Mouse (Mus musculus) c-Kit-positive CD71-positive TER-119-negative erythroid progenitor cells, embryonic 14.5 days (primary cell): ENCODE measurements around the gene Ptk6.
"Not testable (repeated sequence)": the region's sequence is repeated elsewhere in the genome, so short reads cannot be mapped to it uniquely, and the experiment has no call there.

ENCODE experiments used
- DNase-seq: peaks from one replicate; pipeline ENCODE4 v3.0.0-alpha.2; 2013; ENCODE audit warnings: low read depth

The Ptk6 gene

GRCm38 (mm10) chr2:181219538-181220216 lies 17.1 kb upstream of the Ptk6 start, which contains the start of gene Fndc11:
Gene Fndc11 (plus strand): TSS chr2:181220013.
- no peak for DNase-seq

GRCm38 (mm10) chr2:181218881-181219485 lies 16.4 kb upstream of the Ptk6 start:
- no peak for DNase-seq

GRCm38 (mm10) chr2:181216037-181216436 lies 13.4 kb upstream of the Ptk6 start:
- DNase-seq = no peak

- no peak for DNase-seq
Measured at GRCm38 (mm10) chr2:181213021-181213445, 10.4 kb upstream of the Ptk6 start, which contains the start of gene Srms. Gene Srms (minus strand): TSS chr2:181213185.

GRCm38 (mm10) chr2:181212389-181213020 lies 9.9 kb upstream of the Ptk6 start:
- no peak for DNase-seq

GRCm38 (mm10) chr2:181206118-181206517 lies 3.5 kb upstream of the Ptk6 start:
- peak; percentile 45 for DNase-seq

- no peak for DNase-seq
Measured at GRCm38 (mm10) chr2:181205678-181206077, 3.1 kb upstream of the Ptk6 start.

GRCm38 (mm10) chr2:181202886-181203285 lies 297 bp upstream of the Ptk6 start:
- DNase-seq = no peak

GRCm38 (mm10) chr2:181201606-181202005 lies 983 bp downstream of the Ptk6 start:
- DNase-seq = no peak

GRCm38 (mm10) chr2:181196628-181197300 lies 5.8 kb downstream of the Ptk6 start:
- DNase-seq = no peak

- DNase-seq = no peak
Measured at GRCm38 (mm10) chr2:181193044-181193443, 9.5 kb downstream of the Ptk6 start.

GRCm38 (mm10) chr2:181191936-181192335 lies 10.7 kb downstream of the Ptk6 start:
- DNase-seq = no peak

- DNase-seq = not testable (repeated sequence)
Measured at GRCm38 (mm10) chr2:181191385-181191784, 11.2 kb downstream of the Ptk6 start.

- no peak for DNase-seq
Measured at GRCm38 (mm10) chr2:181189321-181189720, 13.3 kb downstream of the Ptk6 start.

GRCm38 (mm10) chr2:181188681-181189080 lies 13.9 kb downstream of the Ptk6 start:
- no peak for DNase-seq

GRCm38 (mm10) chr2:181187121-181188000 lies 15.2 kb downstream of the Ptk6 start, which contains the start of gene Ppdpf:
Gene Ppdpf (plus strand): TSS chr2:181187247.
- peak; percentile 94 for DNase-seq

- DNase-seq = peak; percentile 81
Measured at GRCm38 (mm10) chr2:181186635-181187034, 16.0 kb downstream of the Ptk6 start.

GRCm38 (mm10) chr2:181180898-181181297 lies 21.7 kb downstream of the Ptk6 start:
- DNase-seq = no peak

- DNase-seq = no peak
Measured at GRCm38 (mm10) chr2:181178471-181178870, 24.1 kb downstream of the Ptk6 start.

- DNase-seq = no peak
Measured at GRCm38 (mm10) chr2:181178015-181178414, 24.6 kb downstream of the Ptk6 start.

GRCm38 (mm10) chr2:181174646-181175045 lies 27.9 kb downstream of the Ptk6 start:
- no peak for DNase-seq
